Mouse (Mus musculus) brain, embryonic 14.5 days (tissue): ENCODE data around the gene Col4a3.

ENCODE experiments used
- CTCF ChIP-seq: fragments of 200-500 bp; IDR thresholded peaks from 2 replicates; pipeline ENCODE4 v1.5.1; 2012; ENCODE audit warnings: inconsistent platforms, mild to moderate bottlenecking, moderate library complexity, borderline replicate concordance; ENCODE audit not compliant: insufficient read depth, insufficient read length; ENCODE audit errors: extremely low read depth
- POLR2A ChIP-seq: fragments of 200-500 bp; IDR thresholded peaks from 2 replicates; pipeline ENCODE4 v1.6.1; 2012; ENCODE audit warnings: mild to moderate bottlenecking, inconsistent platforms, borderline replicate concordance; ENCODE audit not compliant: poor library complexity, insufficient read depth, insufficient read length, severe bottlenecking; ENCODE audit errors: extremely low read depth

DNA sequence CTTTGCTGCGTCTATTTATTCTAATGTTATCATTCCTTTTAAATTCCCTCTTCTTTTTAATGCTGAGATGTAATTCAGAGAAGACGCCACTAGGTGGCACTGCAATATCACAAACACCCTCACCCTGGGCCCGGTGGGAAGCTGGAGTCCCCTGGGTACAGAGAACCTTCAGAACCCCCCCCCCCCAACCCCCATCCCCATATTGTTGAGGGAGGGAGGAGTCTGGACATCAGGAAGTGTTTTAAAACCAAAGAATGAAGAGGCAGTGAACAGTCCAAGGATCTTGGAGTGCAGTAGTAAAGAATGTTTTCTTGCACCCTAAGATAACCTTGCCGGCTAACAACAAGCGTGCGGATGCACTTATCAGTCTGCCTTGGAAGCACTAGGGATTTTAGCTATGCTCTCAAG is 32.3 kb upstream of the Col4a3 start:
- TF ChIP-seq POLR2A (no peak), CTCF (peak; percentile 68)
